Mouse (Mus musculus): ENCODE data around the gene Trap1a. TPM values are rescaled to one million over a fixed set of nuclear protein-coding genes. Genes with fewer than 3 reads are reported as not detected.
A peak's percentile ranks its signal among the peaks of the same experiment; 100 is the strongest.

The Trap1a gene
- polyA plus RNA-seq, 1 experiment from 2014 or later: not detected

- Histone ChIP-seq H3K9me3 (no peaks in the 10 kb centered on the region), H3K4me3 (no peak overlapping the region), H3K27ac (replicated peaks) (no peak overlapping the region), H3K27me3 (replicated peaks; ENCODE audit: low read depth, poor library complexity, severe bottlenecking) (peaks cover 25% of the 10 kb centered on the region; the same call in 1 of the 2 replicates), H3K36me3 (replicated peaks) (no peaks in the 10 kb centered on the region), H3K4me1 (no peaks in the 10 kb centered on the region)
- no peak for DNase-seq (ENCODE audit: low spot score)
- WGBS: 94% methylated on average over 3 of the region's 3 CpGs
Observed at GRCm38 (mm10) chrX:139366837-139367528, 33.5 kb downstream of the Trap1a start.

- Histone ChIP-seq H3K27me3 (replicated peaks; ENCODE audit: low read depth, poor library complexity, severe bottlenecking) (peaks cover 25% of the 10 kb centered on the region; the same call in 1 of the 2 replicates), H3K36me3 (replicated peaks) (no peaks in the 10 kb centered on the region), H3K4me3 (no peak overlapping the region), H3K4me1 (no peaks in the 10 kb centered on the region), H3K9me3 (no peaks in the 10 kb centered on the region), H3K27ac (replicated peaks) (no peak overlapping the region)
- no peak for DNase-seq (ENCODE audit: low spot score)
Observed at GRCm38 (mm10) chrX:139367529-139367908, 34.0 kb downstream of the Trap1a start.

GRCm38 (mm10) chrX:139369122-139369521 lies 35.6 kb downstream of the Trap1a start:
- H3K9me3 ChIP-seq: no peaks in the 10 kb centered on the region
- 58% methylated on average over 4 of the region's 4 CpGs for WGBS
- H3K36me3 ChIP-seq (replicated peaks): no peaks in the 10 kb centered on the region
- H3K4me3 ChIP-seq: no peak overlapping the region
- no peak overlapping the region for H3K27ac ChIP-seq (replicated peaks)
- no peaks in the 10 kb centered on the region for H3K4me1 ChIP-seq
- H3K27me3 ChIP-seq (replicated peaks; ENCODE audit: low read depth, poor library complexity, severe bottlenecking): peaks cover 29% of the 10 kb centered on the region; the same call in 1 of the 2 replicates
- DNase-seq (ENCODE audit: low spot score): peak; percentile 15

- Histone ChIP-seq H3K27me3 (replicated peaks; ENCODE audit: low read depth, poor library complexity, severe bottlenecking) (peaks cover 24% of the 10 kb centered on the region), H3K9me3 (no peaks in the 10 kb centered on the region), H3K4me1 (no peaks in the 10 kb centered on the region), H3K4me3 (no peak overlapping the region), H3K36me3 (replicated peaks) (no peaks in the 10 kb centered on the region), H3K27ac (replicated peaks) (no peak overlapping the region)
- DNase-seq (ENCODE audit: low spot score): no peak
Observed at GRCm38 (mm10) chrX:139372665-139373064, 39.2 kb downstream of the Trap1a start.

Other genes starting within 250 kb of the Trap1a start
- 0.13 and 0.17 TPM in 2 replicates for gene Serpina7, start 248.4 kb upstream of the Trap1a start, polyA plus RNA-seq (2016; fragmentation: Nextera tagmentation; extraction: Ambion mirVana)
- gene 4930513O06Rik, start 247.4 kb upstream of the Trap1a start, polyA plus RNA-seq (2016; fragmentation: Nextera tagmentation; extraction: Ambion mirVana): not detected in 2 replicates
- gene 4933428M09Rik, start 154.5 kb upstream of the Trap1a start, polyA plus RNA-seq (2016; fragmentation: Nextera tagmentation; extraction: Ambion mirVana): 0.24 TPM in 1 of 2 replicates, not detected in the other
- 31.6 and 34.7 TPM in 2 replicates for gene Mum1l1, start 123.6 kb upstream of the Trap1a start, polyA plus RNA-seq (2016; fragmentation: Nextera tagmentation; extraction: Ambion mirVana)
- 2.1 and 2.2 TPM in 2 replicates for gene D330045A20Rik, start 146.7 kb downstream of the Trap1a start, polyA plus RNA-seq (2016; fragmentation: Nextera tagmentation; extraction: Ambion mirVana)
- gene Rnf128, start 229.6 kb downstream of the Trap1a start, polyA plus RNA-seq (2016; fragmentation: Nextera tagmentation; extraction: Ambion mirVana): 3.5 and 4.0 TPM in 2 replicates